Mouse (Mus musculus) gastrocnemius, postnatal 25 days (tissue): ENCODE data around the gene Lhx2. TPM values are rescaled to one million over a fixed set of nuclear protein-coding genes. Genes with fewer than 3 reads are reported as not detected.

Experiments
- DNase-seq: peaks from one replicate; pipeline ENCODE4 v3.0.0; 2022
- long read RNA-seq, 2 experiments: library from polyadenylated mRNA; stranded (forward); transcript quantifications; one replicate each; pipeline ENCODE4 v2.0.0; 2021
- total RNA-seq, 2 experiments: library from RNA; stranded (reverse); gene quantifications; 1 replicate in 1 of 2; 2 replicates in 1 of 2; pipeline ENCODE4 v1.2.3; 2021

Gene Lhx2
- total RNA-seq: under 1 TPM; 0.13 to 0.38 TPM
- long read RNA-seq, experiment 1: 0 reads
- long read RNA-seq, experiment 2: 0 reads

DNA sequence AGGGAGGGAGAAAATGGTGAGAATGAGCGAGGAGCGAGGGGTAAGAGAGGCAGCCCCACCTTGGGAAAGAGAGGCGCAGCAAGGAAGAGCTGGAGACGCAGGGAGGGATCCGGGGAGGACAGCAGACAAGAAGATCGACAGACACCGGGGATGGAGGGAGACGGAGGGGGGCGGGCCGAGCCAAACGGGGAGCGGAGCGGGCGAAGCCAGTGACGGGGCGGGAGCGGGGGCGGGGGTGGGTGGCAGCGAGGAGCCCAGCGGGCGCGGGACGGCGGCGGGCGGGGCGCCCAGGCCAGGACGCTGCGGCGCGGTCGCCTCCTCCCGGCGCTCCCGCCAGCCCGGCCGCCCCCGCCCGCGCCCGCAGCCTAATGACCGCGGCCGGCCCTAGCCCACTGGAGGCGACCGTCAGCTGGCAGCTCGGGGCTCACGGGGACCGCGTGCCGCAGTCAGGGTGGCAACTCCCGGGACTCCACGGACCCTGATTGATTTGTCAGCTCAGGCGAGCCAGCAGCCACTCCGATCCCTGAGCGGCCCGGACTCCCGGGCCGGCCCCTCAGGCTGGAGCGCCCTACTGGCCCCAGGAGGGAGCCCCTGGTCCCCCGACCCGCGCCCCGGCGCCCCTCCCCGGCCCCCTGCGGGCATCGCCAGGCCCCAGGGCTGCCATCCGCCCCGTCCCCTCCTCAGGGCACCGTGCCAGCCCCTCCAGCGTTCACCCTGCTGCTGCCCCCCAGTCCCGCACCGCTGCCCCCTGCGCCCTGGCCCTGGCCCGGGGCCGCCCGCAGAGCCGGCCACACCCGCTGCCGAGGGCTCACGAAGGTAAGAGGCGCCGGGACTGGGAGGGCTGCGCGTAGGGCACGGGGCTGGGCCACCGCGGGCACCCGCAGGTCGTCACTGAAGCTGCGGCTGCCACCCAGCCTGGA is at the start of gene Lhx2:
TSS of gene Lhx2 (plus strand) at position 292 of the 920 bp plus-strand sequence.
- DNase-seq: no peak

- DNase-seq: no peak
Measured at GRCm38 (mm10) chr2:38291526-38291925, 47.6 kb upstream of the Lhx2 start.

GRCm38 (mm10) chr2:38295939-38296338 is 43.1 kb upstream of the Lhx2 start:
- DNase-seq: no peak

DNA sequence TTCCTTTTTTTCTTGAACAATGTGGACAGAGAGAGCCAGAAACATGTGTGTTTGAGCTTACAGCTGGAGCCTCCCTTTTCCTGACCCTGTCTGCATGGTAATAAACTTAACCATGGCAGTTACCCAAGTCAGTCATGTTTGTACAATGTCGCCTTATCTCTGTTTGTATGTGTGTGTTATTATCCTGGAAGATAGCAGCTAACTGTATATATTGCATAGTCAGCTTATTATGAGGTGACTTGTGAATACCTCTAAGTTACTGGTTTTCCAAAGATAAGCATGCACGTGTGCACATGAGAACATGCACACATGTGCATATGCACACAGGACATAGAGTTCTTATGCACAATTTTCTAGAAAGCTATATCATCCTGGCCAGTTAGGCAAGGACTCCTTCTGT is 38.1 kb upstream of the Lhx2 start:
- DNase-seq: no peak

DNA sequence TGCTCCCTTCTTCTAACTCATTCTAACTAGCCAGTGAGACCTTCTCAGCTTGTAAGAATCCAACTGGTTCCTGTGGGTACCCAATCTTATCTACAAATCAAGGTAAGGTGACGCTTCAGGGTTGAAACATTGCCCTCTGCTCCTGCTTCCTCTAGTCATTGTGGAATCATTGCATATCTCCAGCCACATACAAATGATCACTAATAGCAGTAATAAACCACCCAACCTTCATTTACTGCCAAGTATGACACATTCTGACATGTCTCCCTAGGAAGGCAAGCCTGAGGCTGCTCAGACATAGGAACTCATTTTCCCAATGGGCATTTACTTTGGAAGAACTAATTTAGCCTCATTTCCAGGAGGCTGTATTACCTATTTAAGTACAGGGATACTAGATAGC is 33.9 kb upstream of the Lhx2 start:
- no peak for DNase-seq

GRCm38 (mm10) chr2:38312921-38313320 is 26.2 kb upstream of the Lhx2 start:
- DNase-seq: no peak

GRCm38 (mm10) chr2:38313399-38313798 is 25.7 kb upstream of the Lhx2 start:
- DNase-seq: no peak

- no peak for DNase-seq
Measured at GRCm38 (mm10) chr2:38319086-38319485, 20.0 kb upstream of the Lhx2 start.

DNA sequence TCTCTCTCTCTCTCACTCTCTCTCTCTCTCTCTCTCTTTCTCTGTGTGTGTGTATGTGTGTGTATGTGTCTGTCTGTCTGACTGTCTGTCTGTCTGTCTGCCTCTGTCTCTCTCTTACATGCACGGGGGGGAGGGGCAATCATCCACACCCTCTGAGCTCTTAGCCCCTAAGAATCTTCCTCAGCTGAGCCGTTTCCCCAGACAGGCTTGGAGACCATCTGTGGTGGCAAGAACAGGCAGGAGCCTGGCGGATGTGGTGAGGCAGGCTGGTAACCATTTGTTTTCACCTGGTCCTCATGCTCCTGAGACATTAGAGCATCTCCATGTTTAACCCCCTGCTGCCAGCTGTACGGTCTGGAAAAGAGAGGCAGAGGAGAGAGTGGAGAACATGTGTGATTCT is 18.2 kb upstream of the Lhx2 start:
- no peak for DNase-seq

DNA sequence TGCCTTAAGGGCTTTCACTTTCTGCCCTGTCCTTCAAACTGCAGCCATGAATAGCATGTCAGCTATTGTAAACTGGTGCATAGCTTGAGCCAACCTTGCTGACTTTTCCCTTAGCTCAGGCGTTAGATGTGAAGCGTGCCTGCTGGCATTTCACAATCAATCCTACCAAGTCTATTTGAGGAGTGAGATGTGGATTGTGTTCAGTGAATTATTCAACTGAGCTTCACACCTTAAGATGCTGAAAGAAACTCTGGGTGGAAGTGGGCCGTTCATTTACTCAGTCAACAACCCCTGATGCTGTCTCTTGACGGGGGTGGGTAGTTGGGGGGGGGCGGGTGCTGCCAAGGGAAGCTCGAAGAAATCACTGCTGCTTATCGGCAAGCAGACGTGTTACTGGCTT is 15.7 kb upstream of the Lhx2 start:
- DNase-seq: no peak

DNA sequence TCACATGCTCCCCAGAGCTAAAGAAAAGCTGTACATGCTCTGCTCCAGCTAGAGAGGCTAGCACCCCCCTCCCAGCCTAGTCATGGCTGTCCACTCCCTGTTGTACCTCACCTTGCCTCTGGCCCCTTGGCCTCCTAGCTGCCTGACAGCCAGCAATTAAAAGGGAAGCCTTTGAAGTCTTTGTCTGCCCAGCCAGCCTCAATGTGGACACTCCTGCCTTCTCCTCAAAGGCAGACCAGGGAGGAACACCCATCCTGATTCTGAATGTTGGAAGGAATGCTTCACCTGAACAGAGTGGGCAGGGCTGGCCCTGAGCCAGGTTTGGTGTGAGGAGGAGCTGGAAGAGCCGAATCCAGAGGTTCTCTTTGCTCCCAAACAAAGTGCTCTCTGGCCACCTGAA is 12.4 kb upstream of the Lhx2 start:
- no peak for DNase-seq

DNA sequence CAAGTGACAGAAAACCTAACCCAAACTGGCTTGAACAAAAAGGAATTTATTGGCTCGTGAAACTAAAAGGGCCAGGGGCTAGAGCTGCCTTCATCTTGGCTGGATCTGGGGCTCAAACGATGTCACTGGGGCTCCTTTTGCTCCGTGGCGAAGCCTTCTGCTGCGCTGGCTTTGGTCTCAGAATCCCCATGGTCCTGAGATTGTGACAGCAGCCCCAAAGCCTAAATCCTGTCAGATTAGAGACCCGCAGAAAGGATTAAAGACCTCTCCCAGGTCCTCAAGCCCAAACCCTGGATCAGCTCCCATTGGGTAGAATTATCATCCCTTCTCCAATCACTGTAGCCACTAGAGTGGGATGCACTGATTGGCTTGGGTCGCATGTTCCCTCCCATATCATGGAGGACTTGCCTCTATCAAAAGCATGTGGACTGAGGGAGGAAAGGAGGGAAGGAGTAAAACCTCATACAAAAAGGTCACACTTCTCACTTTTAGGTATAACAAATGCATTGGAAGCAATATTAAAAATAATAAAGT is 5.4 kb upstream of the Lhx2 start:
- no peak for DNase-seq

DNA sequence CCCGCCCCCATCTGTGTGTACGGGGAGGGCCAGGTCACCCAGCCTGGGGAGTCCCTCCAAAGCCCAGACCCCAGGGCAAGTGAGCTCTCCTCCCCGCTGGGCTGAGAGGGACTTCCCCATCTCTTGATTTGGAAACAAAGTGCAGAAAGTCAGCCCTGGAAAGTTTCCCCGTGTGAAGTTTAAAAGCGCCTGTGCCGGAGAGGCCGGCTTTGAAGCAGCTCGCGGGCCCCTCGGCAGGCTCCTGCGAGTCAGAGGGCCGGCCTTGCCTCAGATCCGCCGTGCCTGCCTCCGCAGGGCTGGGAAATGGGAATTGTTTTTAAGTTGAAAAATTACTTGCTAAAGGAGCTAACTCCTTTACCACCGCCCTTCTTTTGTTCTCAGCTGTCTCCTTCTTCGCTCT is 2.5 kb upstream of the Lhx2 start:
- no peak for DNase-seq

GRCm38 (mm10) chr2:38337091-38337640 is 1.9 kb upstream of the Lhx2 start:
- no peak for DNase-seq

- DNase-seq: no peak
Measured at GRCm38 (mm10) chr2:38337681-38338080, 1.4 kb upstream of the Lhx2 start.

GRCm38 (mm10) chr2:38338348-38338932 is 641 bp upstream of the Lhx2 start:
- no peak for DNase-seq

GRCm38 (mm10) chr2:38339910-38340625 is 987 bp downstream of the Lhx2 start:
- no peak for DNase-seq

DNA sequence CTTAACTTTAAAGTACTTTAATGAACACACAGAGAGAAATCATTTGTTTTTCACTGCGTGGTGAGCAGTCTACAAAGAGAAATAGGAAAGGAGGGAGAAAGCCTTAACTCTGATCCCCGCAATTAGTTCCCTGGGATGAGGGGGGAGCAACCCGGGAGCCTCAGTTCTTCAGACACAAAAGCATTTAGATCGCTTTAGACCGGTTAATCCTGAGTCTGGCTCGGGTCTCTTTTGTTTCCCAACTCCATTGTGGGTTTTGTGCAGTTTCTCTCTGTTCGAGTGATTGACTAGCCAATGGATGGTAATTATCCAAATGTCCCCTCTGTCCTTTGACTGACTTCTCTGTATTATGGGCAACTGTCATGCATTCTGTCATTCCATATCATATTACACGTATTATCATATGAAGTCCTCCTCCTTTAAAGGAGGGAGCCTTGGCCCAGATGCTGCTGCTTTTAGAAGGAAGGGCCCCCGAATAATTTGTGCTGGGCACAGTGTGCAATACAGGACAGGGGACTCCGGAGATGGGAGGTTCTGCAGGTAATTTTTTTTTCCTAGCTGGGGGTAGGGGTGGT is 1.6 kb downstream of the Lhx2 start:
- no peak for DNase-seq

GRCm38 (mm10) chr2:38343573-38343972 is 4.5 kb downstream of the Lhx2 start:
- no peak for DNase-seq

DNA sequence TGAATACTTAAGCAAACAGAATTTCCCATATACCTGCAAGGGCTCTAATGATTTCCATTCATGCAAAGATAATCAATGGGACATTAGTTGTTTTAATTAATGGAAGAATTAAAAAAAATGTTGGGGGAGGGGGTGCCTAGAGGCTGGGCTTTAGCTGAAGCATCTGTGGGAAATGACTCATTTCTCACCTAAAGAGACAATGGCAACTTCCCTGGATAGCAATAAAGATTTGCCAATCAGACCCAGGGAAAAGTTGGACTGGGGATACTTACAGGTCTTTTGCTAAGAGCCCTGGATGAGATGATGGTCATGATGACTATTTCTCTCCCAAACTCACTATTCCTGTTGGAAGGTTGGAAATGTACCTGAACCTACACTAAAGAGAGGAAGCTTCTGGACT is 5.6 kb downstream of the Lhx2 start:
- DNase-seq: no peak

DNA sequence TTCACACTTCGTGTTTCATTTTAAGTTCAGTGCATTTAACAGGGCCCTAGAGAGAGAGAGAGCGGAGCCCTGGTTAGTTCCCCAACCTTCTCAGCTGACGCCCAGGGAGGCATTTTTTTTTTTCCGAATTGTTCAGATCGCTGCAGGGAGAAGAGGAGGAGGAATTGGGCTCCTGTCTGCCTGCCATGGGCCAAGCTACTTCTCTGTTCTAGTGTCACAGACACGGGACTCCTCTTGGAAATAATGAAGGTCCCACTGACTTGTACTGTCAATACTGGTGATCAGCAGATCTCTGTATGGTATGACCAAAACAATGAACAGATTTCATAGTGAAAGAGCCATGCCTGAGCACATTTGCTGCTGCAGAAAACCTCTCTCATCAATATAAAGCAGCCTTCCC is 7.3 kb downstream of the Lhx2 start:
- no peak for DNase-seq
